Mouse (Mus musculus) heart, embryonic 10.5 days (tissue): ENCODE measurements around the gene Pde4dip. TPM values are rescaled to one million over a fixed set of nuclear protein-coding genes. Genes with fewer than 3 reads are reported as not detected.

ENCODE experiments used
- DNase-seq: peaks from one replicate; pipeline ENCODE4 v3.0.0-alpha.2; 2017; ENCODE audit warnings: low spot score
- H3K27ac ChIP-seq: fragments of 300-500 bp; sonication (generic); 2 replicates; pipeline ENCODE4 v1.5.1; 2016; ENCODE audit warnings: mild to moderate bottlenecking
- H3K27me3 ChIP-seq: fragments of 300-500 bp; sonication (generic); 2 replicates; pipeline ENCODE4 v1.6.1; 2016; ENCODE audit warnings: mild to moderate bottlenecking; ENCODE audit not compliant: poor library complexity, insufficient read depth, severe bottlenecking
- H3K36me3 ChIP-seq: fragments of 300-500 bp; sonication (generic); 2 replicates; pipeline ENCODE4 v1.6.1; 2016; ENCODE audit warnings: mild to moderate bottlenecking, moderate library complexity
- H3K4me1 ChIP-seq: fragments of 300-500 bp; sonication (generic); 2 replicates; pipeline ENCODE4 v1.6.1; 2016; ENCODE audit warnings: mild to moderate bottlenecking
- H3K4me3 ChIP-seq: fragments of 300-500 bp; sonication (generic); 2 replicates; pipeline ENCODE4 v1.5.1; 2016; ENCODE audit warnings: mild to moderate bottlenecking, moderate library complexity
- H3K9me3 ChIP-seq: fragments of 300-500 bp; sonication (generic); 2 replicates; pipeline ENCODE4 v1.6.1; 2016; ENCODE audit warnings: mild to moderate bottlenecking, moderate library complexity
- WGBS: fragments of 180-500 bp; shearing (Covaris S2); methylation state at CpG from one replicate; pipeline ENCODE4 v1.1.7; 2016; 5-methylcytosine and 5-hydroxymethylcytosine counted together
- polyA plus RNA-seq: library from polyadenylated mRNA; unstranded; fragments of >200 nt; fragmentation: Nextera tagmentation; extraction: Ambion mirVana; gene quantifications from 2 replicates; pipeline ENCODE4 v1.2.1, GENCODE M21; 2016

Gene Pde4dip
- polyA plus RNA-seq, 1 experiment from 2014 or later = 42.0 TPM

DNA sequence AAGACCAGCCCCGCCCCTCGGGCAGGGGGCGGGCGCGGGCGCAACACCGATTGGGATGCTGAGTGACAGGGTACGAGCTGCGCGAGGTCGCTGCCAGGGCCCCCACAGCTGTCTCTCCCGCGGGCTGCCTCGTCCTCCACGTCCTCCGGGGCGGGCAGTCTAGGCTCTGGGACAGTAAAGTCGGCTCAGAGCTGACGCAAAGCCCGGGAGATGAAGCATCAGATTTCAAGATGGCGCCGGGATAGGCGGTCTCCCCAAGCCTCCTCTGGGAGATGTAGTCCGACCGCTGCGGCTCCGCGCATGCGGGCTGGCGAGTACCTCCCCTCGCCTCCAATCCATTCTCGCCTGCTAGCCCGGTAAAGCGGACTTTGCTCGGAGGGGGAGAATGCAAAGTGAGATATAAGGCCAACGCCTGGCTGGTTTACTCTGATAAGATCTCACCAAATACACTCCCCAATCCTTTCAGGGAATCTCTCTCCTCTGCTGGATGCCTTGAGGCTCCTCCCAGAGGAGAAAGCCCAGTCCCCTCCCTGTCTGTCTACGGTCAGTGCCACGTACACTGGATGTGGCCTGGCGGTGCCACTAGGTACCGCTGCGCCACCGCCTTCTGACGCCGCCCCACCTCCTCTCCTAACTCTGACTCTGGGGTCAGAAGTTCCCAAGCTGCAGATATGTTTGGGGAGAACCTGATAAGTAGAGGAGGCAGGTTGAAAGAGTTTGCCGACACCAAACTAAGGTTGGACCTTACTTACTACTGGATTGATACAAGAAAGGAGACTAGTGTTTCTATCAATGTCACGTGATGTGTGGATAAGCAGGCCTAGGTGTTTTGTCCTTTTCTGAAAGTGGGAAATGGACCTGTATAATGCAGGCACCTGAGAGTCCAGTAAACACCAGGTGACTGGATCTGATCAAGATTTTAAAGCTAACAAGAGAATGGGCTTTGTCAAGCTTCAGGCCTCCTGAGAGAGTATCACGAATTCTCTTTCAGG is 120.4 kb downstream of the Pde4dip start:
- 0 out of 2 replicates have a peak, but pooled peaks cover 6% of the 10 kb centered on the region for H3K36me3 ChIP-seq
- H3K4me1 ChIP-seq = peaks cover 23% of the 10 kb centered on the region
- H3K4me3 ChIP-seq = peak overlapping the region; percentile 79
- no peaks in the 10 kb centered on the region for H3K27me3 ChIP-seq
- H3K27ac ChIP-seq = peak overlapping the region; percentile 93
- no peaks in the 10 kb centered on the region for H3K9me3 ChIP-seq
- 2% methylated on average over 47 of the region's 47 CpGs for WGBS
- peak; percentile 98 for DNase-seq

DNA sequence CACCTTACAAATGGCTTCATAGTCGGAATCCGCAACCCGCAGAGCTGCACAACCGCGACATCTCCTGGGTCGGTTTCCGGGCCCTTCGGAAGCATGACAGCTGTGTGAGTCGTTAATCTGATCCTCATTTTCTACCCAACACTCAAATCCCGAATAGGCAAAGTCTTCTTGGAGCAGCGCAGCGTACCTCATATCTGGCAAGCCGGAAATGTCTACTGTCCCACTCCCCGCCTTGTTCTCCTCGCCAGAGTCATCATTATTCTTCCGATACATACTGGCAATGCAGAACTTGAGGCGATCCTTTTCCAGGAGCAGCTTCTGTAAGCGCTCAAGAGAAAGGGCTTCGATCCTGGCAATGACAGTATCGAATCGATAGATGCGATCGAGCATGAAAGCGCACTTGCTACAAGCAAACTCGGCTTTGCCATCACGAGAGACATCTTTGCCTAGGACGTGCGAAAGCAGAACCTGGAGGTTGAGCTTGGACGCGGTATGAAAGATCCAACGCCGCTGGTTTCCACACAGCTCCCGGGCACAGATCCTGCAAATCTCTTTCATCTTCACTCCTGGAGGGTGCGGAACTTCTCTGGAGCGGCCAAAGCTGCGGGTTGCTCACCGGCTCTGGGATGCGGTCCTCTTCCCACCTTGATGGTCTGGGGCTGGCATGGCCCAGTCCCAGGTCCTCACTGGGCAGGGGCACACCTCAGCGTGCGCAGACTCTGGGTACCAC is 121.3 kb downstream of the Pde4dip start:
- peak overlapping the region; percentile 79 for H3K4me3 ChIP-seq
- H3K9me3 ChIP-seq = no peaks in the 10 kb centered on the region
- H3K36me3 ChIP-seq = 0 out of 2 replicates have a peak, but pooled peaks cover 6% of the 10 kb centered on the region
- no peaks in the 10 kb centered on the region for H3K27me3 ChIP-seq
- H3K27ac ChIP-seq = peak overlapping the region; percentile 93
- WGBS = 7% methylated on average over 40 of the region's 40 CpGs
- peak; percentile 73 for DNase-seq
- peaks cover 25% of the 10 kb centered on the region for H3K4me1 ChIP-seq

- peak; percentile 43 for DNase-seq
- Histone ChIP-seq H3K27me3 (no peaks in the 10 kb centered on the region), H3K27ac (no peak overlapping the region), H3K4me3 (peak overlapping the region; percentile 79), H3K36me3 (0 out of 2 replicates have a peak, but pooled peaks cover 6% of the 10 kb centered on the region), H3K4me1 (peaks cover 31% of the 10 kb centered on the region), H3K9me3 (no peaks in the 10 kb centered on the region)
- WGBS = 67% methylated on average over 9 of the region's 9 CpGs
Observed at GRCm38 (mm10) chr3:97766459-97766858, 122.0 kb downstream of the Pde4dip start.

DNA sequence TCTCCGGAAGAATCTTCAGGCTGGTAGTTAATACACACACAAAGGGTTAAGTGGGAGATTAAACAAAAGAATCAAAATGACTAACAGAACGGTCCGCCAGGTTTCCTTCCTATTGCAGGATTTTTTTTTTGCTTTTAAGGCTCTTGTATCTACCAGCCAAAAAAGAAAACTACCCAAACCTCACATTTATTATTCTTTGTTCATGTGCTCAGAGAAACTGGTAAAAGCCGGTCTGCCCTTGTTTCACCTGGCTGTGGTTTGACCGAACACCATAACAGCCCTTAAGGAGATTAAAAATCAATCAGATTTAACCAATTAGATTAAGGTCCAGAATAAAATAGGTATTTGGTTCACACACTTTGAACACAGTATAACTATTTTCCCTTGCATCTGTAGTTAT is 124.4 kb downstream of the Pde4dip start:
- H3K27ac ChIP-seq = no peak overlapping the region
- no peaks in the 10 kb centered on the region for H3K9me3 ChIP-seq
- 87% methylated on average over 5 of the region's 5 CpGs for WGBS
- peak; percentile 52 for DNase-seq
- no peak overlapping the region for H3K4me3 ChIP-seq
- 0 out of 2 replicates have a peak, but pooled peaks cover 6% of the 10 kb centered on the region for H3K36me3 ChIP-seq
- H3K27me3 ChIP-seq = no peaks in the 10 kb centered on the region
- H3K4me1 ChIP-seq = peaks cover 31% of the 10 kb centered on the region

GRCm38 (mm10) chr3:97761951-97762350 is 126.6 kb downstream of the Pde4dip start:
- WGBS = 52% methylated on average over 6 of the region's 6 CpGs
- H3K36me3 ChIP-seq = peaks cover 24% of the 10 kb centered on the region

DNA sequence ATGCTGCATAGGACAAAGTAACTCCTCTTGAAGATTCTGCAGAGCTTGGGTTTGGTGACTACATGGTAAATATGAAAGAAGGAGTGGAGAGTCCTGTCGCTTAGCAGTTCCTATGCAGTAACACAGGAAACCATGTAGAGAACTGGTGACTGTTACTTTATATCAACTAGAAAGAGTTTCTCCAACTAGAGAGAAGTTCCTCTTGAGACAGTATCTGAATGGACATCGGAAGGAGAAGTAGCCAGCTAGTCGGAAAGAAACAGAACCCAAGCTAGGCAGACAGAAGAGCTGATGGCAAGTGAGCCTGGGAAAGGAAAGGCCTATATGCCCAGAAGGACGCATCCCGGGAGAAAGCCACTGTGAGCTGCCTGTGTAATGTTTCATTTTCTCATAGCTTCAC is 127.3 kb downstream of the Pde4dip start:
- 79% methylated on average over 5 of the region's 5 CpGs for WGBS
- no peak overlapping the region for H3K27ac ChIP-seq
- H3K4me3 ChIP-seq = no peak overlapping the region
- H3K4me1 ChIP-seq = peaks cover 9% of the 10 kb centered on the region
- peaks cover 30% of the 10 kb centered on the region for H3K36me3 ChIP-seq
- peak; percentile 39 for DNase-seq
- H3K27me3 ChIP-seq = no peaks in the 10 kb centered on the region
- no peaks in the 10 kb centered on the region for H3K9me3 ChIP-seq

More at GRCm38 (mm10) chr3:97761951-97762350, 126.6 kb downstream of the Pde4dip start:
- peaks cover 16% of the 10 kb centered on the region for H3K4me1 ChIP-seq
- H3K27ac ChIP-seq = no peak overlapping the region
- no peaks in the 10 kb centered on the region for H3K27me3 ChIP-seq
- no peak overlapping the region for H3K4me3 ChIP-seq
- DNase-seq = peak; percentile 13
- H3K9me3 ChIP-seq = no peaks in the 10 kb centered on the region

DNA sequence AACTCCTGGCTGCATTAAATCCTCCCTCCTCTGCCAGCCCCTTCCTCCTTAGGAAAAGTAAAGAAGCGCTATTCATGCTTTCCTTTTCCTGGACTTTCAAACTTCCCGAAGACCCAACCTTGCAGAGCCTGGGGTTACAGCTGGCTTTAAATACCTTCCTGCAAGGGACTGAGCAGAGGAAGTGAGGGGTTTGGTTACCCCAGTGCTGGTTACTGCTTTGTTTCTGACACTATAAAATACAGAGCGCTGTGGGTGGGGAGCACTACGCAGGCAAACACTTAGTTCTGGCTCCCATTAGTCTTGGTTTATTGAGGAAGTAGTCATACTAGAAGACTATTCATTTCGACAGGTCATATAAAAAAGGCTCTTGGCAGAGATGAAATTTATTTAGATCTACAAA is 128.7 kb downstream of the Pde4dip start:
- WGBS = 83% methylated on average over 5 of the region's 5 CpGs
- peaks cover 43% of the 10 kb centered on the region for H3K36me3 ChIP-seq
- no peaks in the 10 kb centered on the region for H3K27me3 ChIP-seq
- H3K27ac ChIP-seq = no peak overlapping the region
- no peaks in the 10 kb centered on the region for H3K9me3 ChIP-seq
- peak; percentile 36 for DNase-seq
- no peak overlapping the region for H3K4me3 ChIP-seq
- peaks cover 8% of the 10 kb centered on the region; the same call in 1 of the 2 replicates for H3K4me1 ChIP-seq

- Histone ChIP-seq H3K4me3 (no peak overlapping the region), H3K27me3 (no peaks in the 10 kb centered on the region), H3K4me1 (peaks cover 8% of the 10 kb centered on the region; the same call in 1 of the 2 replicates), H3K27ac (no peak overlapping the region), H3K9me3 (no peaks in the 10 kb centered on the region), H3K36me3 (peaks cover 61% of the 10 kb centered on the region)
- WGBS = 89% methylated on average over 10 of the region's 10 CpGs
- no peak for DNase-seq
Observed at GRCm38 (mm10) chr3:97757501-97757900, 131.0 kb downstream of the Pde4dip start.

- peak; percentile 64 for DNase-seq
- Histone ChIP-seq H3K27me3 (no peaks in the 10 kb centered on the region), H3K36me3 (peaks cover 71% of the 10 kb centered on the region), H3K4me1 (no peaks in the 10 kb centered on the region), H3K9me3 (no peaks in the 10 kb centered on the region), H3K27ac (no peak overlapping the region), H3K4me3 (no peak overlapping the region)
- 91% methylated on average over 20 of the region's 20 CpGs for WGBS
Observed at GRCm38 (mm10) chr3:97756283-97757074, 132.0 kb downstream of the Pde4dip start.

GRCm38 (mm10) chr3:97755411-97755810 is 133.1 kb downstream of the Pde4dip start:
- H3K27ac ChIP-seq = no peak overlapping the region
- peak; percentile 72 for DNase-seq
- H3K27me3 ChIP-seq = no peaks in the 10 kb centered on the region
- no peaks in the 10 kb centered on the region for H3K9me3 ChIP-seq
- WGBS = 90% methylated on average over 14 of the region's 14 CpGs
- H3K4me3 ChIP-seq = no peak overlapping the region
- no peaks in the 10 kb centered on the region for H3K4me1 ChIP-seq
- H3K36me3 ChIP-seq = peaks cover 82% of the 10 kb centered on the region

GRCm38 (mm10) chr3:97752901-97753300 is 135.6 kb downstream of the Pde4dip start:
- Histone ChIP-seq H3K27me3 (no peaks in the 10 kb centered on the region), H3K27ac (no peak overlapping the region), H3K4me1 (no peaks in the 10 kb centered on the region), H3K9me3 (no peaks in the 10 kb centered on the region), H3K36me3 (peaks cover 98% of the 10 kb centered on the region), H3K4me3 (no peak overlapping the region)
- 75% methylated on average over 3 of the region's 3 CpGs for WGBS
- no peak for DNase-seq

- no peaks in the 10 kb centered on the region for H3K4me1 ChIP-seq
- H3K27ac ChIP-seq = no peak overlapping the region
- no peaks in the 10 kb centered on the region for H3K9me3 ChIP-seq
- no peak overlapping the region for H3K4me3 ChIP-seq
- H3K27me3 ChIP-seq = no peaks in the 10 kb centered on the region
- WGBS = 93% methylated on average over 21 of the region's 21 CpGs
- H3K36me3 ChIP-seq = peaks cover 97% of the 10 kb centered on the region
- DNase-seq = no peak
Observed at GRCm38 (mm10) chr3:97751566-97751965, 136.9 kb downstream of the Pde4dip start.
